Mouse (Mus musculus): ENCODE results near the gene Gng12. TPM values are rescaled to one million over a fixed set of nuclear protein-coding genes. Genes with fewer than 3 reads are reported as not detected.

Gng12 gene
- polyA plus RNA-seq, 1 experiment = 54.0 TPM

DNA sequence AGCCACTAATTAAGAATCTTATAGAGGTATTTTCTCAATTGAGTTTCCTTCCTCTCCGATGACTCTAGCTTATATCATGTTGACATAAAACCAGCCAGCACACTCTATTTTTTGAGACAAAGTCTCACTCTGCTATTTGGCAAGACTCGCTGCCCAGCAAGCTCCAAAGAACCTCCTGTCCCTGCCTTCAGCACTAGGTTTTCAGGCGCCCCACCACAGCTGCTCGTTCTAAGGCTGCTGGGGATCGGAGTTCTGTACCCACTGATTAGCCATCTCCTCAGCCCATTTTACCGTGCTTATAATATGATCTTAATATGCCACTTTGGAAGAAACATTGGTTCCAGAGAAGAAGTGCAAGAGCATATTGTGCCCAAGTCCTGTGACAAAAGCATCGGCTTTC is 26.3 kb downstream of the Gng12 start:
- TF ChIP-seq POLR2A (IDR thresholded peaks at IDR 0.05; ENCODE audit: insufficient read depth, low read length) (no peak), EP300 (IDR thresholded peaks at IDR 0.05; ENCODE audit: insufficient read depth, low read depth, low read length) (no peak), CTCF (IDR thresholded peaks at IDR 0.05; ENCODE audit: low read depth, low read length) (no peak)
- no peaks in the 10 kb centered on the region for H3K4me1 ChIP-seq (ENCODE audit: control insufficient read depth, insufficient read depth, low read length)
- no peak overlapping the region for H3K4me3 ChIP-seq (ENCODE audit: low read depth, low read length)
- no peak overlapping the region for H3K27ac ChIP-seq (ENCODE audit: insufficient read depth, low read length)
- no peaks in the 10 kb centered on the region for H3K36me3 ChIP-seq (ENCODE audit: control insufficient read depth, insufficient read depth, low read length, poor library complexity, severe bottlenecking)
- no peak overlapping the region for H3K9ac ChIP-seq (ENCODE audit: low read depth, poor library complexity, severe bottlenecking)
- H3K27me3 ChIP-seq (ENCODE audit: control insufficient read depth, insufficient read depth, low read length, poor library complexity, severe bottlenecking) = no peaks in the 10 kb centered on the region
- no peaks in the 10 kb centered on the region for H3K9me3 ChIP-seq (replicated peaks; ENCODE audit: control insufficient read depth, insufficient read depth, low read length, poor library complexity, severe bottlenecking)

- TF ChIP-seq POLR2A (IDR thresholded peaks at IDR 0.05; ENCODE audit: insufficient read depth, low read length) (no peak), EP300 (IDR thresholded peaks at IDR 0.05; ENCODE audit: insufficient read depth, low read depth, low read length) (no peak), CTCF (IDR thresholded peaks at IDR 0.05; ENCODE audit: low read depth, low read length) (no peak)
Measured at GRCm38 (mm10) chr6:66923851-66924250, 27.7 kb downstream of the Gng12 start.

DNA sequence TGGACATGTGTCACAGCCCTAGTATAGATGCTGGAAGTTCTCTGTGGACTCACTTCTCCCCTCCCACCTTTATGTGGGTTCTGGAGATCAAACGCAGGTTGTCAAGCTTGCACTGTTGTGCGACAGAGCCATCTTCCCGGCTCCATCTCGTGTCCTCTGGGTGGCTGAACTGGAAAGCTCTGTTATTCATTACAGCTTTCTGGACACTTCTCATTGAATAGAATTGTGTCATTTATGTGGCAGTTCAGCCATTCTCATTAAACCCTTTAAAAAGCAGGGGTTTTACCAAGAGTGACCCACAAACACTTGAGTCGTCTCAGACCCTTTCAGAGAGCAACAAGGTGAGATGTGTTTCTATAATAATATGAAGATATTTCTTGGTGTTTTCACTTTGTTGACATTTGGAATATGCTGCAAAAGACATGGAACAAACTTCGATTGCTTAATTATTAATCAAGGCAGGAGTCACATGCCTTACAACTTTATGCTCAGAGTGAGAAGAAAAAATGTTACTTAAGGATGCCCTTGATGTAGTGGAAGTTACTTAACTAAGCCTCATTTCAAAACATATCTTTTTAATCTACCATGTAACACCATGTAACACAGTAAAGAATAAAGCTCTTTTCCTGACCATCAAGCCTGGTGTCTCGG is 28.2 kb downstream of the Gng12 start:
- no peak overlapping the region for H3K4me3 ChIP-seq (ENCODE audit: low read depth, low read length)
- TF ChIP-seq CTCF (IDR thresholded peaks at IDR 0.05; ENCODE audit: low read depth, low read length) (no peak), EP300 (IDR thresholded peaks at IDR 0.05; ENCODE audit: insufficient read depth, low read depth, low read length) (no peak)
- H3K9me3 ChIP-seq (replicated peaks; ENCODE audit: control insufficient read depth, insufficient read depth, low read length, poor library complexity, severe bottlenecking) = no peaks in the 10 kb centered on the region

More at GRCm38 (mm10) chr6:66923851-66924250, 27.7 kb downstream of the Gng12 start:
- Histone ChIP-seq H3K9me3 (replicated peaks; ENCODE audit: control insufficient read depth, insufficient read depth, low read length, poor library complexity, severe bottlenecking) (no peaks in the 10 kb centered on the region), H3K9ac (ENCODE audit: low read depth, poor library complexity, severe bottlenecking) (no peak overlapping the region), H3K27me3 (ENCODE audit: control insufficient read depth, insufficient read depth, low read length, poor library complexity, severe bottlenecking) (no peaks in the 10 kb centered on the region), H3K4me1 (ENCODE audit: control insufficient read depth, insufficient read depth, low read length) (no peaks in the 10 kb centered on the region), H3K36me3 (ENCODE audit: control insufficient read depth, insufficient read depth, low read length, poor library complexity, severe bottlenecking) (no peaks in the 10 kb centered on the region), H3K4me3 (ENCODE audit: low read depth, low read length) (no peak overlapping the region), H3K27ac (ENCODE audit: insufficient read depth, low read length) (no peak overlapping the region)

DNA sequence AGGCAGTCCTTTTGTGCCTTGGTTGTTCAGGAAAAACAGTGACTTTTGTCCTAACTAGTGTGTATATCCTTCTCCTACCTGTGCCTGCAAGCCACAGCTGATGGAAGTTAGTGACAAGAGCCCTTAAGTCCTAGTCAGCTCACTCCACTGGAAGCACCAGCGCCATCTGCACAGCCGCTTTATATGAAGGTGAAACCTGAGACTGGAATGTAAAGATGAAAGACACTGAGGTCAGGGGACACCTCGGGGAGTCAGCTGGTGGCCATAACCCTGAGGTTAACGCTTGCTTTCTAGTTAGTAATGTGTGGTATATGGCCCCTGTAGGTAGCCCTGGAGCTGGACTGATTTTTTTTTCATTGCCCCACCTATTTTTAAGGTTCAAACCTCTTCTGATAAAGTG is 30.1 kb downstream of the Gng12 start:
- Histone ChIP-seq H3K4me3 (ENCODE audit: low read depth, low read length) (no peak overlapping the region), H3K4me1 (ENCODE audit: control insufficient read depth, insufficient read depth, low read length) (no peaks in the 10 kb centered on the region), H3K27me3 (ENCODE audit: control insufficient read depth, insufficient read depth, low read length, poor library complexity, severe bottlenecking) (no peaks in the 10 kb centered on the region), H3K9me3 (replicated peaks; ENCODE audit: control insufficient read depth, insufficient read depth, low read length, poor library complexity, severe bottlenecking) (no peaks in the 10 kb centered on the region), H3K27ac (ENCODE audit: insufficient read depth, low read length) (no peak overlapping the region), H3K36me3 (ENCODE audit: control insufficient read depth, insufficient read depth, low read length, poor library complexity, severe bottlenecking) (no peaks in the 10 kb centered on the region), H3K9ac (ENCODE audit: low read depth, poor library complexity, severe bottlenecking) (no peak overlapping the region)
- TF ChIP-seq CTCF (IDR thresholded peaks at IDR 0.05; ENCODE audit: low read depth, low read length) (no peak), POLR2A (IDR thresholded peaks at IDR 0.05; ENCODE audit: insufficient read depth, low read length) (no peak), EP300 (IDR thresholded peaks at IDR 0.05; ENCODE audit: insufficient read depth, low read depth, low read length) (0 out of 2 replicates have a peak, but pooled peaks have one; percentile 33)

More for the DNA sequence above, 28.2 kb downstream of the Gng12 start:
- Histone ChIP-seq H3K36me3 (ENCODE audit: control insufficient read depth, insufficient read depth, low read length, poor library complexity, severe bottlenecking) (no peaks in the 10 kb centered on the region), H3K27ac (ENCODE audit: insufficient read depth, low read length) (no peak overlapping the region), H3K27me3 (ENCODE audit: control insufficient read depth, insufficient read depth, low read length, poor library complexity, severe bottlenecking) (no peaks in the 10 kb centered on the region), H3K4me1 (ENCODE audit: control insufficient read depth, insufficient read depth, low read length) (no peaks in the 10 kb centered on the region), H3K9ac (ENCODE audit: low read depth, poor library complexity, severe bottlenecking) (no peak overlapping the region)

DNA sequence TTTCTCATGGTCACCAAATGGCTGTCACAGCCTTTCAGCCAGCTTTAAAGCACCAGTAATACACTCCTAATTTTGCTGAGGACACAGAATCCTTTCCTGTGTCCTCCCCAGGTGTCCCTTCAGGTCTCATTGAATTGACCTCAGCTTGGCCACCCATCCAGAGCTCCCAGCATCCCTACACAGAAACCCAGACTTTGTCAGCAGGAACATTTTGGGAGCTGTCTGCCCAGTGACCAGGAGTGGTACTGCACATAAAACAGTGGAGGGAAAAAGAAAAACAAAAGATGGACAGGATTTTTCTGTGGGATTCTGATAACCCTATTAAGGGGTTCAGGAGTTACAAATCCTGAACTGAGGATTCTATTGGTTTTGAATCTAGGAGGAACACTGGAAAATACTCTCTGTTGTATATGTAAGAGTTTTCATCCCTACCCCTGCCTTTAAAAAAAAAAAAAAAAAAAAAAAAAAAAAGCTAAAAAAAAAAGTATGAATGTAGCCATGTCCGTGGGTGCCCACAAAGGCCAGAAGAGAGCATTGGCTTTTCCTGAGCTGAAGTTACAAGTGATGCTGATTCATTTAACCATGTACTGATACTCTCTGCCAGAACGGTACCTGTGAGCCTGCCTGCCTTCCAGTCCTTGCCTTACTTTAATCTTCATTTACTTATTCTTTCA is 32.9 kb downstream of the Gng12 start:
- H3K9ac ChIP-seq (ENCODE audit: low read depth, poor library complexity, severe bottlenecking) = no peak overlapping the region
- H3K27ac ChIP-seq (ENCODE audit: insufficient read depth, low read length) = no peak overlapping the region
- H3K27me3 ChIP-seq (ENCODE audit: control insufficient read depth, insufficient read depth, low read length, poor library complexity, severe bottlenecking) = no peaks in the 10 kb centered on the region
- TF ChIP-seq EP300 (IDR thresholded peaks at IDR 0.05; ENCODE audit: insufficient read depth, low read depth, low read length) = no peak
- TF ChIP-seq CTCF (IDR thresholded peaks at IDR 0.05; ENCODE audit: low read depth, low read length) = no peak
- no peak for TF ChIP-seq POLR2A (IDR thresholded peaks at IDR 0.05; ENCODE audit: insufficient read depth, low read length)
- no peaks in the 10 kb centered on the region for H3K9me3 ChIP-seq (replicated peaks; ENCODE audit: control insufficient read depth, insufficient read depth, low read length, poor library complexity, severe bottlenecking)
- no peaks in the 10 kb centered on the region for H3K36me3 ChIP-seq (ENCODE audit: control insufficient read depth, insufficient read depth, low read length, poor library complexity, severe bottlenecking)
- H3K4me1 ChIP-seq (ENCODE audit: control insufficient read depth, insufficient read depth, low read length) = no peaks in the 10 kb centered on the region
- no peak overlapping the region for H3K4me3 ChIP-seq (ENCODE audit: low read depth, low read length)

GRCm38 (mm10) chr6:66929694-66930093 is 33.5 kb downstream of the Gng12 start:
- H3K9me3 ChIP-seq (replicated peaks; ENCODE audit: control insufficient read depth, insufficient read depth, low read length, poor library complexity, severe bottlenecking) = no peaks in the 10 kb centered on the region
- H3K27ac ChIP-seq (ENCODE audit: insufficient read depth, low read length) = no peak overlapping the region
- H3K4me1 ChIP-seq (ENCODE audit: control insufficient read depth, insufficient read depth, low read length) = no peaks in the 10 kb centered on the region
- no peak overlapping the region for H3K9ac ChIP-seq (ENCODE audit: low read depth, poor library complexity, severe bottlenecking)
- H3K27me3 ChIP-seq (ENCODE audit: control insufficient read depth, insufficient read depth, low read length, poor library complexity, severe bottlenecking) = no peaks in the 10 kb centered on the region
- no peaks in the 10 kb centered on the region for H3K36me3 ChIP-seq (ENCODE audit: control insufficient read depth, insufficient read depth, low read length, poor library complexity, severe bottlenecking)
- TF ChIP-seq EP300 (IDR thresholded peaks at IDR 0.05; ENCODE audit: insufficient read depth, low read depth, low read length) (no peak), POLR2A (IDR thresholded peaks at IDR 0.05; ENCODE audit: insufficient read depth, low read length) (no peak), CTCF (IDR thresholded peaks at IDR 0.05; ENCODE audit: low read depth, low read length) (no peak)
- H3K4me3 ChIP-seq (ENCODE audit: low read depth, low read length) = no peak overlapping the region
